Mouse (Mus musculus) left cerebral cortex, postnatal 4 days (tissue): ENCODE results near the gene Gpr107. TPM values are rescaled to one million over a fixed set of nuclear protein-coding genes. Genes with fewer than 3 reads are reported as not detected.
"Not testable (repeated sequence)": the region's sequence is repeated elsewhere in the genome, so short reads cannot be mapped to it uniquely, and the experiment has no call there.

Experiments
- DNase-seq: peaks from one replicate; pipeline ENCODE4 v3.0.0-alpha.2; 2022
- intact Hi-C: fragments of 180-260 bp; cut with DNase I; formaldehyde crosslinking; loops from one replicate; pipeline ENCODE4 v1.15.1; 2025
- total RNA-seq, 2 experiments: library from RNA; stranded (reverse); gene quantifications; 2 replicates each; pipeline ENCODE4 v1.2.3; 2021

Gpr107 gene
- total RNA-seq, 2 experiments from 2014 or later = 59.0 to 59.8 TPM

DNA sequence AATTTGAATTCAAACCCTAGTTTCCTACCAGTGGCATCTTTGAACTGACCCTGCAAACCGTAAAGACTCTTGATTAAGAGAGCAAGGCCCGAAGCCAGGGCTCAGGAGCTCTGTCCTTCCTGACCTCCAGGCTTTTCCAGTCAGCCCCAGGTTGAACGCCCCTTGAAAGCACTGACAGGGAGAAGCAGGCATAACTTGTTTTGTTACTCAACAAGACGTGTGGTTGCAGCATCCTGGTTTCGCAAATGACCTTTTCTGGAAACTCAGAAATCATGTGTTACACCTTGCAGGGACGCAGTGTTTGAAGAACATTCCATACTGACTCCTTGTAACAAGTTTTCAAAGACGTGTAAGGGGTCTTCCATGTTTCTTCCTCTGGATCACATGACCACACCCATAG is 5.1 kb upstream of the Gpr107 start:
- DNase-seq = no peak
- intact Hi-C loops = loop anchor here (10.0 kb wide), 2 partner anchors 72 to 112 kb away; no protein-coding TSS in a partner anchor

DNA sequence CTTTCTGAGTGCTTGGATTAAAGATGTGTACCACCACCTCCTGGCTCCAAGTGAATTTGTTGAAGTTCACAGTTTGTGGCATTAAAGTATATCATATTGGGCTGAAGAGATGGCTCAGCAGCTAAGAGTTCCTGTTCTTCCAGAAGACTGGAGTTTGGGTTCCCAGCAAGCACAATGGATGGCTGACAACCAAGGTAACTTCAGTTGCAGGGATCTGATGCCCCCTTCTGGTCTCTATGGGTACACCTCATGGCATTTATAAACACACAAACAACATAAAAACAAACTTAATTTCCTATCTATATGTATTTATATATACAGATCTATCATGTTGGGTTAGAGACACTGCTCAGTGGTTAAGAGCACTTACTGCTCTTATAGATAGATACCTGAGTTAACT is 1.4 kb upstream of the Gpr107 start:
- DNase-seq = no peak
- intact Hi-C loops = no loop called here

DNA sequence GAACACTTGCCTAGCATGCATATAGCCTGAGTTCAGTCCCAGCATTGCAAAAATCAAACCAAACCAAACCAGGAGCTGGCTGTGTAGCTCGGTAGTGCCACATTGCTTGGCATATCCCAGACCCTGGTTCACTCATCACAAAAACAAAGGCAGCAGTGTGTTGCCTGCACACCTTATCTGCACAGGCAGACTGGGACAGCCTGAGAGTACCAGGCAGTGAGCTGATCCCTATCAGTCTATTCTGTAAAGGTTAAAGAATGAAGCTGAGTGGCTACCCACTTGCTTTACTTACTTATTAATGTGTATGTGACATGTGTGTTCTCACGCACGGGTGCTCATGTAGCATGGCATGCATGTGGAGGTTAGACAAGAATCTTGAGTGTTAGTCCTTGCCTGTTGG is 4.7 kb downstream of the Gpr107 start:
- intact Hi-C loops = no loop called here
- DNase-seq = no peak

DNA sequence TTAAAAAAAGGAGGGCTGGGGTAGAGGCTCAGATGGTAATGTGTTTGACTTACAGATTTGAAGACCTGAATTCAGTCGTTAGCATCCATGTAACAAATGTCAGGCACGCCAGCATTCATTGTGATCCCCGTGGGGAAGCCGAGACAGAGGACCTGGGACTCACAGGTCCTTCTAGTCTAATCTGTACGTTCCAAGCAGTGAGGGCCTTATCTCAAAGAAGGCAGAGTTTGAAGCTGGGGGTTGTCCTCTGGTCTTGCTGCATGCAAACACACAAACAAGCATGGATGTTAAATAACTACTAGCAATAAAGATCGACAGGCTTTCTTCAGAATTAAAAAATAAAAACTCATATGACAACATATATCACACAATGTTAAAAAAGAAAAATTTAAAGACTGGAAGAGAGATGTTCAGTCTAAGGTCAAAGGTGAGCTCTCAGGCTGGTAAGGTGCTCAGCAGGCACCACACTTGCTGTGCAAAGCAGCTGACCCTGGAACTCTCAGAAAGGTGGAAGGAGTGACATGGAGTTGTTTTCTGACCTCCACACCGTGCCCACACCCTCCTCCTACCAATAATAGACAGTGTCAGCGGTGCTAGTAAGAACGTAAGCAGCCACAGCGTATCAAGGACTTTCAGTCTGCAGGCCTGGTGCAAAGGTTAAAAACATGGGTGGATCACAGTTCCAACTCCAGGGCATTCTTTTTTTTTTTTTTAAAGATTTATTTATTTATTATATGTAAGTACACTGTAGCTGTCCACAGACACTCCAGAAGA is 8.2 kb downstream of the Gpr107 start:
- no peak for DNase-seq
- intact Hi-C loops = no loop called here

DNA sequence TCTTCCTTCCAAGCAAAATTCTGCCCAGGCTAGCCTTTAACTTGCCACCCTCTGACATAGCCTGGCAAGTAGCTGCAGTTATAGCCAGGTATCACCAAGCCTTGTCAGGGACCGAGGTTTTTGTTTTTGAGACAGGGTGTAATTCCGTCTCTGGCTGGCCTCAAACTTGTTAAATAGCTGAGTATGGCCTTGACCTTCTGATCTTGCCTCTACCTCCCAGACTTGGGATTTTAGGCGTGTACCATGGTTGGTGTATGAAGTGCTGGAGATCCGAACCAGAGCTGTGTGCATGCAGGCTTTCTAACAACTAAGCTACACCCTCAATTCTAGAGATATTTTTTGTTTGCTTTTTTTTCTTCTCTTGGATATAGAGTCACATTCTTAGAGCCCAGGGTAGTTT is 9.5 kb downstream of the Gpr107 start:
- no peak for DNase-seq
- intact Hi-C loops = no loop called here

DNA sequence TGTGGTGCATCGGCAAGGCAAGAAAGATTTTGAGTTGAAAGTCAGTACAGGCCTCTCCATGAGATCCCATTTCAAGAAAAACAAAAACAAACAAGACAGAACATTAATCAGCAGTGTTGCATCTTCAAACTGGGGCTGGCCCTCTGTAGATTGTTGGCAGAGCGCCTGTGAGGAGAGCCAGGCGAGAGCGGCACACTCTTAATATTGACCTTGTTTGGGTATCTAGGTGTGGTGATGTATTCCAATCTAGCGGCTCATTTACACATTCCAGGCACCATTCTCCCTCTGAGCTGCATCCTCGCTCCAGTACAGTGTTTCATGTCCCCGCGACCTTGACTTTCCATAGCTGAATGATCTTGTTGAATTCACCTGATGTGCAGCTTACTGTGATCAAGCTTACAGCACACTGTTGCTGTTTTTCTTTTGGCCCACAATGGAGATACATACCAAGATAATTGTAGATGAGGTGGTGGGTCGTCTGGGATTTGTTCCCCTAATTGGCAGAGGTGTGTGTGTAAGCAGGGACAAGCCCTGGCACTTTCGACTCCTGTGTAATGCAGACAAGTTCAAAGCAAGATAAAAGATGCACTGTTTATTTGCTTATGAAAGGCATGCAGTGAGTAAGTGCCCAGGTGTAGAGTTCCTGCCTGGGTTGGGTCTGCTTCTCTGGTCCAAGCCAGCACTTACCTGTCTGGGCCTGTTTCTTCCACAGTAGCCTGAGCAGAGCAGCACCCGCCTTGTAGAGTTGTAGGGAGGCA is 11.4 kb downstream of the Gpr107 start:
- intact Hi-C loops = no loop called here

DNA sequence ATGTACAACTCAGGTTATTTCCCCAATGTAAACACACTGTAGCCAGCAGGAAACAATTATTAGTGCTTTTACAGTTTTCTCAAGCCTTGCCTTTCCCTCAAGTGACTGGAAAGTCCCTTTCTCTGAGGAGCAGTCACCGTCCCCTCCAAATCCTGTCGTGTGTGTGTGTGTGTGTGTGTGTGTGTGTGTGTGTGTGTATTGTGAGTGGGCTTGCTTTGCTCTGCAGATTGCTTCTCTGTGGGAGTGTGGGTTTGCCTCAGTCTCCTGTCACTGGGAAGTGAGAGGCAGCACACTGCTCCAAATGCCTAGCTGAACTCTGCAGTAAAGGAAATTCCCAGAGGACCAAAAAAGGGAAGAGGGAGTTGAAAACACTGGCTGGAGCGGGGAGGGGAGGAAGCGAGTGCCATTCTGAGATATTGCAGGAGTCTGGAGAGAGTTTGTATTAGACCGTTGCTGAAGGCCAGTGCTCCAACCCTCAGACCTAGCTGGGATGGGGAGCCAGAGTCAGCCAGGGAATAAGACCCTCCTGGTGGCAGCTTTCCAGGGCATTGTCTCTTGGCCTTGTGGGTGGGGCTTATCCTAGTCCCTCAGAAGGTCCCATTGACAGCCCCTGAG is 12.8 kb downstream of the Gpr107 start:
- peak; percentile 10 for DNase-seq
- intact Hi-C loops = no loop called here

More for the DNA sequence above, 11.4 kb downstream of the Gpr107 start:
- no peak for DNase-seq

DNA sequence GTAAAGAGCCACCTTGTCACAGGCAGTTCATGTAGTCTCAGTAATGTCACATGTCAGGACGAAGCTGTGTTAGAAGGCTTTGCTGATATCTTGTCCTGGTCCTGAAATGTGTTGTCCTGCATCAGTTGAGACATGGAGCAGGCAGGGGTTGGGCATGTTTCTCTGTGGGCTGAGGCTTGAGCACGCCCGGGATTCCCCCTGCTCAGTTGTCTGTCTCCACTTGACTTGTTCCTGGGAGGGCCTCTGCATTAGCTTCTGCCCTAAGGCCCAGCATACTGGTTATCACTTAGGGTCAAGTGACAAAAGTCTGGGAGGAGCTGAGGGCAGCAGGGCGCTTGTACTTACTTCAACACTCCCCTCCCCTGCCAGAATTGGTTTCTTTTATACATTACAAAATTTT is 13.4 kb downstream of the Gpr107 start:
- intact Hi-C loops = no loop called here
- no peak for DNase-seq

DNA sequence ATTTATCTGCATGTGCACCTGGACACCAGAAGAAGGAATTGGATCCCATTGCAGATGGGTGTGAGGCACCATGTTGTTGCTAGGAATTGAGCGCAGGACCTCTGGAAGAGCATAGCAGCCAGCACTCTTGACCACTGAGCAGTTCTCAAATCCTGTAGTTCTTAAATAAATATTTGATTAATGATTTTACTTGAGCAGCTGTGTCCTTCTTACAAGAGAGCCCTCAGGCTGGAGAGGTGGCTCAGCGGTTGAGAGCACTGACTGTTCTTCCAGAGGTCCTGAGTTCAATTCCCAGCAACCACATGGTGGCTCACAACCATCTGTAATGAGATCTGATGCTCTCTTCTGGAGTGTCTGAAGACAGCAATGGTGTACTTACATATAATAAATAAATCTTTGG is 15.5 kb downstream of the Gpr107 start:
- DNase-seq, intact Hi-C loops: not testable (repeated sequence)

DNA sequence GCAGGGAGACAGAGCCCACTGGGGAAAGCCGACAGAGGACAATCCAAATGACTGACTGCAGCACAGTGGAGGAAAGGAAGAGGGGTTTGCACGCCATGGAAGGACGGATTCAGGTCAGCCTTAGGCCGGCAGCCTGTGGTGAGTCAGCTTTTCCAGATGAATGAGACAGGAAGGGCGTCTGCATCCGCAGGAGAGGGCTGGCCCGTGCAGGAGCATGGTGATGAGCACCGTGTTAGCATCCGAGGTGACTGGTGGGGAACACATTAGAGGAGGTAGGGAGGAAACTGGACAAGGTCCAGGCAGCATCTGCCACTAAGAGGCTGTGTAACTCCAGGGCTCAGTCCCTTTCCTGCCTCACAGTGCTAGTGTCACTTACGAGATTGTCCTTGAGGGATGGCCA is 16.9 kb downstream of the Gpr107 start:
- intact Hi-C loops = no loop called here
- DNase-seq = no peak

DNA sequence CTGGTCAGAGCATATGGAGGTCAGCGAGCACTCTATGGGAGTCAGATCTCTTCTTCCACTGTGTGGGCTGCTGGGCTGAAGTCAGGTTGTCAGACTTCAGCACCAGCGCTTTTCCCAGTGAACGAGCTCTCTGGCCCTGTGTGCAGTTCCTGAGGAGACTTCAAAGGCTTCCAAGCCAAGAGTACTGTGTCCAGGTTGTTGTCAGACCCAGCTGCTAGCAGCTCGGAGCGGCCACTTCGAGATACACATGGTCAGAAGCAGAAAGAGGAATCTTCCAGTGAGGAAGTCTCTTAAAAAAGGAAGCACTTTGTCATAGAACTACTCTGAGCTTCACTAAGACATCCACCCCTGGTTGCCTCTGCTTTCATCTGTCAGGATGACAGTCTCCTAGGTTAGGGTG is 18.0 kb downstream of the Gpr107 start:
- intact Hi-C loops = no loop called here

DNA sequence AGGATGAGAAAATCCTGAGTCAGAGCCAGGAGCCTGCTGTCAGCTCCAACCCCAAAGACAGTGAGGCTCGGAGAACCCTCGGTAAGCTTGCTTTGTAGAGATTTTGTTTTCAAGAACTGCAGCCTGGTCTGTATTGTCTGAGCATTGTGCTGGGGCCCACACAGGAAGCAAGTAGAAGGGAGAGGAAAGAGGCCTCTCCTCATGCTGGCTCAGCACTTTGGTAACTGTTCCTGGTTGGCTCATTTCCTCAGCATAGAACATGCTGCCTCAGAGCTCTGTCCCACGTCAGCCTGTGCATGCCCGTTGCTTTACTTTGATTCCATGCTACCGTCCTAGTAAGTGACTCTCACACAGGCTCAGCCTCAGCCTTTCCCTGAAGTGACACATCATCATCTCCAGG is 19.9 kb downstream of the Gpr107 start:
- DNase-seq = no peak
- intact Hi-C loops = no loop called here

More for the DNA sequence above, 18.0 kb downstream of the Gpr107 start:
- DNase-seq = no peak

DNA sequence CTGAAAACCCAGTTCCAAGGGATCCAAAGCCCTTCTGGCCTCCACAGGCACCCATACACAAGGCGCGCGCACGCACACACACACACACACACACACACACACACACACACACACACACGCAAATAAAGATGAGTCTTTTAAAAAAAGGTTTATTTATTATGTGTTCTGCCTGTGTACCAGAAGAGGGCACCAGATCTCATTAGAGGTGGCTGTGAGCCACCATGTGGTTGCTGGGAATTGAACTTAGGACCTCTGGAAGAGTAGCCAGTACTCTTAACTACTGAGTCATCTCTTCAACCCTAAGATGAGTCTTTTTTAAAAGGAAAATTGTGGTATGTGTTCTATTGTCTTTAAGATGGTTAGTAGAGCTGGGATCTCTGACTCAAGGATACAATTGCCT is 20.4 kb downstream of the Gpr107 start:
- intact Hi-C loops = no loop called here
- no peak for DNase-seq

DNA sequence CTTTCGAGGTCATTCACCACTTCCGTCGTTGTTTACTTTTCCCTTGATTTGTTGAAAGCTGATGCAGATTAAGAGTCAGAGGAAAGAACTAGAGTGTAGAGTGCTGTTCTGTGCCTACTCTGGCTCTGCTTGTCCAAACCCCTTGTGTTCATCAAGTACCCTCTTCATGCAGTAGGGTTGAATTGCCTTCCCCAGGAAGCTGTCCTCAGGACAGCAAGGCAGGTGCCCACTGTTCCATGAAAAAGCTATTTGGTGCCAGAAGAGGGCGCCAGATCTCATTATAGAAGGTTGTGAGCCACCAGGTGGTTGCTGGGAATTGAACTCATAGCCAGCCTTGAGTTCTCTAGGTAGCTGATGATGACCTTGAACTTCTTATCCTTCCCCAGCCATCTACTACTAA is 21.2 kb downstream of the Gpr107 start:
- DNase-seq = no peak
- intact Hi-C loops = no loop called here

DNA sequence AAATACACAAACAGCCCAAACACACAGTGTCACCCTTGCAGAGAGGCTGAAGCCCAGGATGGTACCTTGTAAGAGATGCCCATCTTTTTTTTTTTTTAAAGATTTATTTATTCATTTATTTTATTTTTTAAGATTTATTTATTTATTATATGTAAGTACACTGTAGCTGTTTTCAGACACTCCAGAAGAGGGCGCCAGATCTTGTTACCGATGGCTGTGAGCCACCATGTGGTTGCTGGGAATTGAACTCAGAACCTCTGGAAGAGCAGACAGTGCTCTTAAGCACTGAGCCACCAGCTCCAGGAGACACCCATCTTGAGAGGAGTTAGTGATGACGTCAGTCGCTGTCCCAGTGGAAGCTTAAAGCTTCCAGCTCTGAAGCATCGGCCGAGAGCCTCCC is 26.5 kb downstream of the Gpr107 start:
- DNase-seq, intact Hi-C loops: not testable (repeated sequence)

DNA sequence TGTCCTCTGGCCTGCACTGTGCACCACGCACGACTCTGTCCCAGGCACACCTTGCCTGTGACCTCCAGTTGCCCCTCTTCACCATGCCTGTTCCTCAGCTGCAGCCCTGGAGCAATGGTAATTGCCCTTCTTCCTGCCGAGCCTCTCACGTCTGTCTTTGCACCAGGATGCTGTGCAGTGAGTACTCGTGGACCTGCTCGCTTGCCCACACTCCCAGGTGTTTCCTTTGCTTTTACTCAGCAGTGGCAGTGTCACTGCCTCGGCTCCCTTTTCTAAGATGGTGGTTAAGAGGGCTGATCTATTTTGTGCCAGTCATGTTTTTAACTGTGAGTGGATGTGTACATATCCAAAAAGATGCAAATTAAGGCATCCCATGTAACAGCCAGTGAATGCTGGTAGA is 27.4 kb downstream of the Gpr107 start:
- DNase-seq = no peak
- intact Hi-C loops = no loop called here

DNA sequence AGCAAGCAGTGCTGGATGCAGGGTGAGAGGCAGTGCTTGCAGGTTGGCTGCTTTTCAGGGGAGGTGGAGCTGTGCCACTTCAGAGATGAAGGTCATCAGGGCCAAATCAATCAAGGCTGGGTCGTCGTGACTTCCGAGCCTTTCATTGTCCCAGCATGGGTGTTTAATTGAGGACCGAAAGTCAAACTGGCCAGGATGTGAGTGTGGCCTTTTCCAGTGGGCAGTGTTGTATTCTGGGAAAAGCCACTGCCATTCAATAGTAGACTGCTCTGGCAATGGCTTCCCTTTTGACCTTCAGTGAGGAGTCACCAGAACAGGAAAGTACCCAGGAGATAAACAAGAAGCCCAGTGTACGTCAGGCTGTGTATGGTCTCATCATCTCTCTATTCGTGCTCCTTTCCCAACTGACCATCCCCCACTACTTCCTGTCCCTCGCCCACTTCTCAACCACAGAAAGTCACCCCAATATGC is 28.0 kb downstream of the Gpr107 start:
- intact Hi-C loops = no loop called here
- DNase-seq = no peak

DNA sequence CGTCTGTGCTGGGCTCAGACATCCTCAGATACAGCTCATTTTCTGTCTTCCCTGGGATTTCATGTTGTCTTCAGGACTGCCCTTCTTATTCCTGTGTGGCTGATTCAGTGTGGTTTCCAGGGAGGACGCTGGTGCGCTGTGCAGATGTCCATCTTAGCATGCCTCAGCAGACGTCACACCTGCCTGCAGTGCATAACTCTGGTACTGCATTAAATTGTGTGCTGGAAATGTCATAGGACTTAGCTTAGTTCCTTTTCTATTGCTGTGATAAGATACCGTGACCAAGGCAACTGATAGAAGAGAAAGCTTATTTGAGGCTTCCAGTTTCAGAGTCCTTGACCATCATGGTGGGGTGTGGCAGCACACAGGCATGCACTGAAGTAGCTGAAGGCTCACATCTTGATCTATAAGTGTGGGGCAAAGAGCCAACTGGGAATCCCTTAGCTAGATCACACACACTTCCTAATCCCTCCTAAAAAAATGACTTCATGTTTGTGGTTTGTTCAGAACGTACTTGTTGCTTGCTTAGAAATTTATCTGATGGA is 30.7 kb downstream of the Gpr107 start:
- intact Hi-C loops = no loop called here

DNA sequence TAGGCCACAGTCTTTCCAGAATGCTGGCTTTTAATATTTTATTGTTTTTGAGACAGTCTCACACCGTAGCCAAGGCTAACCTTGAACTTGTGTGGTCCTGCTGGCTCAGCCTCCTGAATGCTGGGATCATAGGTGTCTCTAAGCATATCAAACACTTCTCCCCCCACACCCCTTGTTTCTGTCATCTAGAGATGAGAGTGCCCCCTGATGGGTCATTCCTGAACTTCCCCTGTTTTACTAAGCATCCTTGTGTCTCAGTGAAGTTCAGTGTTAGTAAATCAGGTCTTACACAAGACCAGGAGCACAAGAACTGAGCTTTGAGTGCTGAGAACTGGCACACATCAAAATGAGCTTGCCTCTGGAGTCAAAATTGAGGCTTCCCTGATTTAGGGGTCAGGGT is 31.7 kb downstream of the Gpr107 start:
- no peak for DNase-seq
- intact Hi-C loops = no loop called here

More for the DNA sequence above, 30.7 kb downstream of the Gpr107 start:
- DNase-seq = no peak

DNA sequence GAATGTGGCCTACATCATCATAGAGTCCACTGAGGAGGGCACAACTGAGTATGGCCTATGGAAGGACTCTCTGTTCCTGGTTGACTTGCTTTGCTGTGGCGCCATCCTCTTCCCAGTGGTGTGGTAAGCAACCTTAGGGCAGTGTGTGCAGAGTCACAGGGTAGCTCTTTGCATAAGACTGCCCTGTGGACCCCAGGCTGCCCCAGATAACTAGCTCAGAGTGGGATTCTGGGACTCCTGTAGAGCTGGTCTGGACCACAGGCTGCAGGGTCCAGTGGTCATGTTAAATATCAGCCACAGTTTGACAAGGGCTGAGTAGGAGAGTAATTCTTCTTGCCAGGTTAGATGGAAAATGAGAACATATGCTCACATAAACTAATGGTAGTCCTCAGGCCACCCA is 36.6 kb downstream of the Gpr107 start:
- intact Hi-C loops = no loop called here
- no peak for DNase-seq

DNA sequence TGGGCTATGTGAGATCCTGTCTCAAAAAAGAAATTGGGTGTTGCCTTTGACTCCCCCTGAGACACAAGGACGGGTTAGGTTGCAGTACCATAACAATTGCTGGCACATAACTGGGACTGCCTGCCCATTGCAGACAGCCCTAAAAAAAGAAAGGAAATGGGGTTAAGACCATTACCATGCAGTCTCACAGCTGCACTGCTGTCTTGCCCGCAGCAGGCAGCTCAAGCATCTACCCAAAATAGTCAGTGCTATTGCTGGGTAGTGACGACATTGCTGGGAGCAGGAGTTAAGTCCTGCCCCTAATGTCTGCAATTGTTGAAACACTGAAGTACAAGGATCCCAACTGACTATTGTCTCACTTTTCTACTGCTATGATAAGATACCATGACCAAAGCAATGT is 37.5 kb downstream of the Gpr107 start:
- DNase-seq = no peak
- intact Hi-C loops = loop anchor here (5.0 kb wide), 1 partner anchor 103 kb away; no protein-coding TSS in a partner anchor
